Mouse (Mus musculus): ENCODE data around the gene Ctsf. TPM values are rescaled to one million over a fixed set of nuclear protein-coding genes. Genes with fewer than 3 reads are reported as not detected.

Ctsf gene
- polyA plus RNA-seq, 2 experiments: 38.9 to 49.9 TPM

- no peak overlapping the region for H3K27ac ChIP-seq (replicated peaks; ENCODE audit: low read depth, low read length)
- WGBS: 51% methylated on average over 4 of the region's 4 CpGs
- peaks cover 11% of the 10 kb centered on the region; the same call in 1 of the 2 replicates for H3K4me1 ChIP-seq (ENCODE audit: control insufficient read depth, insufficient read depth, low read length)
- TF ChIP-seq POLR2A (IDR thresholded peaks at IDR 0.05; ENCODE audit: borderline replicate concordance, extremely low read depth, insufficient read depth, insufficient read length): no peak
- ATAC-seq (ENCODE audit: low FRiP score, low read depth): no peak
- no peak overlapping the region for H3K9ac ChIP-seq (ENCODE audit: low read depth, low read length, severe bottlenecking)
- DNase-seq (ENCODE audit: low spot score): no peak
- H3K4me3 ChIP-seq (replicated peaks; ENCODE audit: low read length): no peak overlapping the region
- H3K9me3 ChIP-seq (ENCODE audit: control insufficient read depth, low read length): no peaks in the 10 kb centered on the region
- no peak overlapping the region for H3K4me2 ChIP-seq (replicated peaks; ENCODE audit: low read depth, low read length, severe bottlenecking)
- no peaks in the 10 kb centered on the region for H3K27me3 ChIP-seq (ENCODE audit: control insufficient read depth, insufficient read depth, low read length)
- no peaks in the 10 kb centered on the region for H3K36me3 ChIP-seq (ENCODE audit: control insufficient read depth, insufficient read depth, low read length)
These were observed 21.3 kb downstream of the Ctsf start for GRCm38 (mm10) chr19:4876241-4876640.

GRCm38 (mm10) chr19:4876755-4877154, 21.8 kb downstream of the Ctsf start:
- Histone ChIP-seq H3K4me1 (ENCODE audit: control insufficient read depth, insufficient read depth, low read length) (peaks cover 11% of the 10 kb centered on the region; the same call in 1 of the 2 replicates), H3K36me3 (ENCODE audit: control insufficient read depth, insufficient read depth, low read length) (no peaks in the 10 kb centered on the region), H3K4me2 (replicated peaks; ENCODE audit: low read depth, low read length, severe bottlenecking) (no peak overlapping the region; the same call in 1 of the 2 replicates), H3K27ac (replicated peaks; ENCODE audit: low read depth, low read length) (no peak overlapping the region), H3K9ac (ENCODE audit: low read depth, low read length, severe bottlenecking) (no peak overlapping the region), H3K4me3 (replicated peaks; ENCODE audit: low read length) (no peak overlapping the region), H3K27me3 (ENCODE audit: control insufficient read depth, insufficient read depth, low read length) (no peaks in the 10 kb centered on the region), H3K9me3 (ENCODE audit: control insufficient read depth, low read length) (no peaks in the 10 kb centered on the region)
- no peak for TF ChIP-seq POLR2A (IDR thresholded peaks at IDR 0.05; ENCODE audit: borderline replicate concordance, extremely low read depth, insufficient read depth, insufficient read length)
- ATAC-seq (ENCODE audit: low FRiP score, low read depth): no peak
- WGBS: 67% methylated on average over 3 of the region's 3 CpGs
- no peak for DNase-seq (ENCODE audit: low spot score)

DNA sequence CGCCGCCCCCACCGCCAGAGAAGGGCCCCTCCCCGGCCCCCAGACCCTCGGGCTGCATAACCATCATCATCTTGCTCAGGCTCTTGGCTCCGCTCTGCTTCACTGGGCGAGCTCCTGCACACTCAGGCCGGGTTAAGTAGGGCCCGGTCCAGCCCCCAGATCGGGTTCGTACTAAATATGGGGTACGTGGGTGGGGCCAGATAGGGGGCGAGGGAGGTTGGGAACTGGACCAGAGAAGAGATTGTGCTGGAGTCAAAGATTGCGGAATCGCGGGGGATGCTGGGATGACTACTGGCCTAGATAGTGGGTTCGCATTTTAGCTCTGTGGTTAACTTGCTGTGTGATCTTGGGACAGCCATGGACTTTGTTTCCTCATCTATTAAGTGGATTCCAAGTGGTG, 22.9 kb downstream of the Ctsf start, which contains the start of gene Actn3:
Gene Actn3, minus strand, starts transcription at position 125 of the 400 bp plus-strand sequence.
- no peaks in the 10 kb centered on the region for H3K9me3 ChIP-seq (ENCODE audit: control insufficient read depth, low read length)
- peaks cover 11% of the 10 kb centered on the region; the same call in 1 of the 2 replicates for H3K4me1 ChIP-seq (ENCODE audit: control insufficient read depth, insufficient read depth, low read length)
- no peak for TF ChIP-seq POLR2A (IDR thresholded peaks at IDR 0.05; ENCODE audit: borderline replicate concordance, extremely low read depth, insufficient read depth, insufficient read length)
- H3K27me3 ChIP-seq (ENCODE audit: control insufficient read depth, insufficient read depth, low read length): no peaks in the 10 kb centered on the region
- H3K27ac ChIP-seq (replicated peaks; ENCODE audit: low read depth, low read length): 0 out of 2 replicates have a peak within 1 kb of the TSS, but pooled peaks have one; percentile 26
- peak within 1 kb of the TSS; percentile 82 for H3K4me2 ChIP-seq (replicated peaks; ENCODE audit: low read depth, low read length, severe bottlenecking)
- peak within 1 kb of the TSS; percentile 70 for H3K9ac ChIP-seq (ENCODE audit: low read depth, low read length, severe bottlenecking)
- ATAC-seq (ENCODE audit: low FRiP score, low read depth) (no peak), DNase-seq (ENCODE audit: low spot score) (no peak)
- WGBS: 6% methylated on average over 17 of the region's 17 CpGs
- no peaks in the 10 kb centered on the region for H3K36me3 ChIP-seq (ENCODE audit: control insufficient read depth, insufficient read depth, low read length)
- H3K4me3 ChIP-seq (replicated peaks; ENCODE audit: low read length): peak within 1 kb of the TSS; percentile 79

DNA sequence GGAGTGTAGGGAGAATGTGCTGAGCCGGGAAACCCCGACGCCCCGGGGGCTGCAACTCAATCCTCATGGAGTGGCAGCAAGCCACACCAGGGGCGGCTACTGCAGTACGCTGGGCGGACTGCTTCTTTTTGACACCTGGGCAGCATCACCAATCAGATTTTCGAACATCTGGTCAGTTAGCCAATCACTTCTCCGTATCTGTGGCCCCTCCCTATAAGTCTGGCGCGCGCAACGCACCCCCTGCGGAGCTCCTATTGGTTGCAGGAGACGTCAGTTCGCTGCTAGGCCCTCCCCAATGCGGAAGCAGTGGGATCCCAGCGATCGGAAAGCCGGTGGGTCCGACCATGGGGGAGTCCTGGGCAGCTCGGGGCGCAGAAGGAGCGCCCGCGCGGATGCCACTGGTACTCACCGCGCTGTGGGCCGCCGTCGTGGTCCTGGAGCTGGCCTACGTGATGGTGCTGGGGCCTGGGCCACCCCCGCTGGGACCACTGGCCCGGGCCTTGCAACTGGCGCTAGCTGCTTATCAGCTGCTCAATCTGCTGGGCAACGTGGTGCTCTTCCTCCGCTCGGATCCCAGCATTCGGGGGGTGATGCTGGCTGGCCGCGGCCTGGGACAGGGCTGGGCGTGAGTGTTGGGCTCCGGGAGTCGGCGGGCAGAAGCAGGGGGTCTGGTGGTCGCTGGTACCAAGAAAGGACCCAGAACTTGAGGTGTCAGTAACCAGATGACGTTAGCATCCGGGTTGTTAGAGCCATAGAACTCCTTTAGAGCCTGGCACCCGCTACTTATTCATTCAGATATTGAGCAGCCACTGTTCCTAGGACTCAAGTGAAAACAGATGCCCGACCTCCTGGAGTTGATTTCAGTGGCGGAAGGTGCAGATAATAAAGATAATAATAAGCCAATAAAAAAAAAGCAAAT, 23.7 kb downstream of the Ctsf start, which contains the start of gene Zdhhc24:
Gene Zdhhc24, plus strand, starts transcription at position 264 of the 919 bp plus-strand sequence.
- peak; percentile 94 for ATAC-seq (ENCODE audit: low FRiP score, low read depth)
- under 1% methylated on average over 49 of the region's 52 CpGs for WGBS

DNA sequence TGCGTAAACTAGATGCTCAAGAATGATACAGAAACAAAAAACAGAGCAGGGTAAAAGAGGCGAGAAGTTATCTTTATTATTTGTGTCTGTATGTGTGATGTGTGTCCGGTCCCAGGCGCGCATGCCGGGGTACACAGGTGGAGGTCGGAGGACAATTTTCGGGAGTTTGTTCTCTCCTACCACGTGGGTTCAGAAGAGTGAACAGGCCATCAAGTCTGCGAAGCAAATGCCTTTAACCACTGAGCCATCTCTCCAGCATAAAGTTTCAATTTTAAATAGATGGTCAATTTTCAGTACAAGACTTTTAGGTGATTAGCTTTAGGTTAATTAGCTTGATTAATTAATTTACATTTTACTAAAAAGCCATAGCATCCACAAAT, 24.4 kb downstream of the Ctsf start:
- Histone ChIP-seq H3K27me3 (ENCODE audit: control insufficient read depth, insufficient read depth, low read length) (no peaks in the 10 kb centered on the region), H3K9me3 (ENCODE audit: control insufficient read depth, low read length) (no peaks in the 10 kb centered on the region), H3K36me3 (ENCODE audit: control insufficient read depth, insufficient read depth, low read length) (no peaks in the 10 kb centered on the region), H3K4me2 (replicated peaks; ENCODE audit: low read depth, low read length, severe bottlenecking) (peak overlapping the region; percentile 82), H3K9ac (ENCODE audit: low read depth, low read length, severe bottlenecking) (0 out of 2 replicates have a peak overlapping the region, but pooled peaks have one; percentile 70), H3K27ac (replicated peaks; ENCODE audit: low read depth, low read length) (no peak overlapping the region), H3K4me3 (replicated peaks; ENCODE audit: low read length) (peak overlapping the region; percentile 79), H3K4me1 (ENCODE audit: control insufficient read depth, insufficient read depth, low read length) (peaks cover 11% of the 10 kb centered on the region; the same call in 1 of the 2 replicates)
- no peak for DNase-seq (ENCODE audit: low spot score)
- no peak for ATAC-seq (ENCODE audit: low FRiP score, low read depth)
- no peak for TF ChIP-seq POLR2A (IDR thresholded peaks at IDR 0.05; ENCODE audit: borderline replicate concordance, extremely low read depth, insufficient read depth, insufficient read length)
- 41% methylated on average over 10 of the region's 10 CpGs for WGBS

More for the DNA sequence above, 23.7 kb downstream of the Ctsf start, which contains the start of gene Zdhhc24:
- Histone ChIP-seq H3K36me3 (ENCODE audit: control insufficient read depth, insufficient read depth, low read length) (no peaks in the 10 kb centered on the region), H3K9ac (ENCODE audit: low read depth, low read length, severe bottlenecking) (peak within 1 kb of the TSS; percentile 70), H3K27me3 (ENCODE audit: control insufficient read depth, insufficient read depth, low read length) (no peaks in the 10 kb centered on the region), H3K4me1 (ENCODE audit: control insufficient read depth, insufficient read depth, low read length) (peaks cover 11% of the 10 kb centered on the region; the same call in 1 of the 2 replicates), H3K27ac (replicated peaks; ENCODE audit: low read depth, low read length) (0 out of 2 replicates have a peak within 1 kb of the TSS, but pooled peaks have one; percentile 26), H3K4me2 (replicated peaks; ENCODE audit: low read depth, low read length, severe bottlenecking) (peak within 1 kb of the TSS; percentile 82), H3K9me3 (ENCODE audit: control insufficient read depth, low read length) (no peaks in the 10 kb centered on the region), H3K4me3 (replicated peaks; ENCODE audit: low read length) (peak within 1 kb of the TSS; percentile 79)
- peak; percentile 97 for DNase-seq (ENCODE audit: low spot score)
- TF ChIP-seq POLR2A (IDR thresholded peaks at IDR 0.05; ENCODE audit: borderline replicate concordance, extremely low read depth, insufficient read depth, insufficient read length): 0 out of 2 replicates have a peak, but pooled peaks have one; percentile 16
